Mouse (Mus musculus): Measurements from ENCODE around the gene Matn3.

Gene Matn3

GRCm38 (mm10) chr12:8947714-8948464 is at the start of gene Matn3:
TSS of gene Matn3 (plus strand) at chr12:8947929.
- DNase-seq (ENCODE audit: low spot score), result peak; percentile 27

GRCm38 (mm10) chr12:8898879-8899785 is 48.6 kb upstream of the Matn3 start:
- no peak for DNase-seq (ENCODE audit: low spot score)

- no peak for DNase-seq (ENCODE audit: low spot score)
Measured at GRCm38 (mm10) chr12:8900107-8900698, 47.5 kb upstream of the Matn3 start.

GRCm38 (mm10) chr12:8900919-8901663 is 46.6 kb upstream of the Matn3 start:
- no peak for DNase-seq (ENCODE audit: low spot score)

- DNase-seq (ENCODE audit: low spot score), result no peak
Measured at GRCm38 (mm10) chr12:8901934-8902333, 45.8 kb upstream of the Matn3 start.

- DNase-seq (ENCODE audit: low spot score), result no peak
Measured at GRCm38 (mm10) chr12:8902479-8902878, 45.2 kb upstream of the Matn3 start.

GRCm38 (mm10) chr12:8912860-8913685 is 34.7 kb upstream of the Matn3 start:
- DNase-seq (ENCODE audit: low spot score), result no peak

GRCm38 (mm10) chr12:8913701-8914340 is 33.9 kb upstream of the Matn3 start:
- no peak for DNase-seq (ENCODE audit: low spot score)

- no peak for DNase-seq (ENCODE audit: low spot score)
Measured at GRCm38 (mm10) chr12:8916378-8916777, 31.4 kb upstream of the Matn3 start.

- DNase-seq (ENCODE audit: low spot score), result no peak
Measured at GRCm38 (mm10) chr12:8919231-8919630, 28.5 kb upstream of the Matn3 start.

GRCm38 (mm10) chr12:8920996-8921393 is 26.7 kb upstream of the Matn3 start:
- no peak for DNase-seq (ENCODE audit: low spot score)

- DNase-seq (ENCODE audit: low spot score), result peak; percentile 93
Measured at GRCm38 (mm10) chr12:8921394-8922368, 26.0 kb upstream of the Matn3 start, which contains the start of gene Laptm4a. TSS of gene Laptm4a (plus strand) at chr12:8921664.

- DNase-seq (ENCODE audit: low spot score), result no peak
Measured at GRCm38 (mm10) chr12:8922369-8923124, 25.2 kb upstream of the Matn3 start.

GRCm38 (mm10) chr12:8923125-8923410 is 24.7 kb upstream of the Matn3 start:
- DNase-seq (ENCODE audit: low spot score), result peak; percentile 67

GRCm38 (mm10) chr12:8923603-8924002 is 24.1 kb upstream of the Matn3 start:
- peak; percentile 8 for DNase-seq (ENCODE audit: low spot score)

GRCm38 (mm10) chr12:8927652-8928051 is 20.1 kb upstream of the Matn3 start:
- no peak for DNase-seq (ENCODE audit: low spot score)

GRCm38 (mm10) chr12:8928766-8929165 is 19.0 kb upstream of the Matn3 start:
- DNase-seq (ENCODE audit: low spot score), result no peak

GRCm38 (mm10) chr12:8931083-8931482 is 16.6 kb upstream of the Matn3 start:
- DNase-seq (ENCODE audit: low spot score), result peak; percentile 34

- DNase-seq (ENCODE audit: low spot score), result no peak
Measured at GRCm38 (mm10) chr12:8935349-8935748, 12.4 kb upstream of the Matn3 start.

Measured in c-Kit-positive CD71-positive TER-119-positive erythroid progenitor cells, embryonic 14.5 days (primary cell).